Mouse (Mus musculus): ENCODE measurements around the gene Nsun2.
"Not testable (repeated sequence)": the region's sequence is repeated elsewhere in the genome, so short reads cannot be mapped to it uniquely, and the experiment has no call there.

- not testable (repeated sequence) for TF ChIP-seq GATA1, TAL1 (IDR thresholded peaks at IDR 0.05; ENCODE audit: low read length)
Observed at GRCm38 (mm10) chr13:69635836-69636235, 102.3 kb downstream of the Nsun2 start.
